Mouse (Mus musculus) liver, postnatal 0 days (tissue): ENCODE measurements around the gene Gm17268. TPM values are rescaled to one million over a fixed set of nuclear protein-coding genes. Genes with fewer than 3 reads are reported as not detected.

ENCODE experiments used
- ATAC-seq: fragments of 200-750 bp; cut with Nextera tagmentation; 2 replicates; pipeline ENCODE4 v1.8.0; 2017; ENCODE audit warnings: mild to moderate bottlenecking, moderate library complexity
- DNase-seq: peaks from one replicate; pipeline ENCODE4 v3.0.0-alpha.2; 2016
- H3K27ac ChIP-seq: fragments of 300-500 bp; sonication (generic); 2 replicates; pipeline ENCODE4 v1.5.1; 2014; ENCODE audit warnings: antibody characterized with exemption, moderate library complexity, mild to moderate bottlenecking, low read depth
- H3K27me3 ChIP-seq: fragments of 300-500 bp; sonication (generic); 2 replicates; pipeline ENCODE4 v1.6.1; 2014; ENCODE audit warnings: low read length, control low read depth, mixed read lengths; ENCODE audit not compliant: insufficient read depth
- H3K36me3 ChIP-seq: fragments of 300-500 bp; sonication (generic); replicated peaks from 2 replicates; pipeline ENCODE4 v1.6.1; 2014; ENCODE audit warnings: mild to moderate bottlenecking, control low read depth, low read length, moderate library complexity, mixed read lengths; ENCODE audit not compliant: insufficient read depth
- H3K4me1 ChIP-seq: fragments of 300-500 bp; sonication (generic); 2 replicates; pipeline ENCODE4 v1.6.1; 2014; ENCODE audit warnings: antibody characterized with exemption, mild to moderate bottlenecking, control low read depth; ENCODE audit not compliant: insufficient read depth
- H3K4me2 ChIP-seq: fragments of 300-500 bp; sonication (generic); 2 replicates; pipeline ENCODE4 v1.6.1; 2014; ENCODE audit warnings: low read depth, mild to moderate bottlenecking, low read length, moderate library complexity, mixed read lengths
- H3K4me3 ChIP-seq: fragments of 300-500 bp; sonication (generic); 2 replicates; pipeline ENCODE4 v1.5.1; 2014; ENCODE audit warnings: low read depth, low read length
- H3K9ac ChIP-seq: fragments of 300-500 bp; sonication (generic); replicated peaks from 2 replicates; pipeline ENCODE4 v1.6.1; 2014; ENCODE audit warnings: mild to moderate bottlenecking, moderate library complexity
- H3K9me3 ChIP-seq: fragments of 300-500 bp; sonication (generic); 2 replicates; pipeline ENCODE4 v1.6.1; 2016; ENCODE audit warnings: mild to moderate bottlenecking, control low read depth, low read length, mixed read lengths
- CTCF ChIP-seq: sonication (generic); IDR thresholded peaks from 2 replicates; pipeline ENCODE4 v1.5.1; 2016; ENCODE audit warnings: antibody characterized with exemption, low read depth
- EP300 ChIP-seq: IDR thresholded peaks from 2 replicates; pipeline ENCODE4 v1.6.1; 2016; ENCODE audit warnings: antibody characterized with exemption, low read depth, mild to moderate bottlenecking
- WGBS: fragments of 180-500 bp; shearing (Covaris S2); extraction: QIAGEN DNeasy Blood & Tissue Kit; methylation state at CpG from one replicate; pipeline ENCODE4 v1.1.7; 2014; ENCODE audit not compliant: insufficient replicate concordance; 5-methylcytosine and 5-hydroxymethylcytosine counted together
- polyA plus RNA-seq: library from polyadenylated mRNA; unstranded; fragments of >200 nt; fragmentation: Nextera tagmentation; extraction: Ambion mirVana; gene quantifications from 2 replicates; pipeline ENCODE4 v1.2.1, GENCODE M21; 2015

The Gm17268 gene
- polyA plus RNA-seq, 1 experiment from 2014 or later = not detected

DNA sequence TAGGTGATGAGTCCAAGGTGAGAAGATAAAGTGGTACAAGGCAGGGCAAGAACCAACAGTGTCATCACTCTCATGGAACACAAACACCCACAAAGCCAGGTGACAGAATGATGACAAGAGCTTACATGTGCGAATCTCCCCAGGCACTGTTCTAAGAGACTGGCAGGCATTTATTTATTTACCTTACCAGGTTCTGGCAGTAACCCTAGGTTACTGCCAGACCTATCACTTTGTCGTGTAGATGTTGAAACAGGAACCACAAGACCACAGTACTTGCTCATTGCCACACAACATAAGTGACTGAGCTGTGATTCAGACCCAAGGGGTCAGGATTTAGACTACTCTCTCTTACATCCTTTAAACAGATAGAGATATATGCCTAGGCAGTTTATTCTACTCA is 23.3 kb downstream of the Gm17268 start:
- Histone ChIP-seq H3K27ac (no peak overlapping the region), H3K9me3 (no peaks in the 10 kb centered on the region), H3K27me3 (no peaks in the 10 kb centered on the region), H3K4me2 (no peak overlapping the region), H3K9ac (no peak overlapping the region), H3K4me1 (peaks cover 7% of the 10 kb centered on the region), H3K36me3 (no peaks in the 10 kb centered on the region), H3K4me3 (no peak overlapping the region)
- no peak for DNase-seq
- ATAC-seq = 0 out of 2 replicates have a peak, but pooled peaks have one; percentile 48
- no peak for TF ChIP-seq CTCF
- no peak for TF ChIP-seq EP300
- 45% methylated on average over 2 of the region's 2 CpGs for WGBS

DNA sequence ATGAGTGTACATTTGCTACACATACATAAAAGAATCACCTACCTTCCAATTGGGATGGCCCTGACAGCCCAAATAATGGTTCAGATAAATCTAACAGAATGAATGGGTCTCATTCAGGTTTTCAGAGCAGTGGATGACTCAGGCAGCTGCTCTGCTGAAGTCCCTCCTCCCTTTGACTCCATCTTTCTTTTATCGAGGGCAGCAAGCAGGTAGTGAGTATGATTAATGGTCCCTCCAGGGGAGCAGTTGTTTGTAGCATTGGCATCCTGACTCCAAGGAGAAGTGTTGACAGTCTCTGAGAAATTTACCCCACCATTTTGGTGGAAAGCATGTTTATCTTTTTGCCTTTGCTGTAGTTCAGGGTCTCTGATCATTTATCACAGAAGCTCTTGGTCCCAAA is 24.6 kb downstream of the Gm17268 start:
- no peaks in the 10 kb centered on the region for H3K9me3 ChIP-seq
- ATAC-seq = no peak
- whole genome bisulfite sequencing = 50% methylated on average over 1 of the region's 1 CpGs
- TF ChIP-seq CTCF (no peak), EP300 (no peak)
- no peaks in the 10 kb centered on the region for H3K27me3 ChIP-seq
- no peaks in the 10 kb centered on the region; the same call in 1 of the 2 replicates for H3K4me1 ChIP-seq
- no peak overlapping the region for H3K4me2 ChIP-seq
- no peaks in the 10 kb centered on the region for H3K36me3 ChIP-seq
- H3K27ac ChIP-seq = no peak overlapping the region
- H3K4me3 ChIP-seq = no peak overlapping the region
- H3K9ac ChIP-seq = no peak overlapping the region
- no peak for DNase-seq

DNA sequence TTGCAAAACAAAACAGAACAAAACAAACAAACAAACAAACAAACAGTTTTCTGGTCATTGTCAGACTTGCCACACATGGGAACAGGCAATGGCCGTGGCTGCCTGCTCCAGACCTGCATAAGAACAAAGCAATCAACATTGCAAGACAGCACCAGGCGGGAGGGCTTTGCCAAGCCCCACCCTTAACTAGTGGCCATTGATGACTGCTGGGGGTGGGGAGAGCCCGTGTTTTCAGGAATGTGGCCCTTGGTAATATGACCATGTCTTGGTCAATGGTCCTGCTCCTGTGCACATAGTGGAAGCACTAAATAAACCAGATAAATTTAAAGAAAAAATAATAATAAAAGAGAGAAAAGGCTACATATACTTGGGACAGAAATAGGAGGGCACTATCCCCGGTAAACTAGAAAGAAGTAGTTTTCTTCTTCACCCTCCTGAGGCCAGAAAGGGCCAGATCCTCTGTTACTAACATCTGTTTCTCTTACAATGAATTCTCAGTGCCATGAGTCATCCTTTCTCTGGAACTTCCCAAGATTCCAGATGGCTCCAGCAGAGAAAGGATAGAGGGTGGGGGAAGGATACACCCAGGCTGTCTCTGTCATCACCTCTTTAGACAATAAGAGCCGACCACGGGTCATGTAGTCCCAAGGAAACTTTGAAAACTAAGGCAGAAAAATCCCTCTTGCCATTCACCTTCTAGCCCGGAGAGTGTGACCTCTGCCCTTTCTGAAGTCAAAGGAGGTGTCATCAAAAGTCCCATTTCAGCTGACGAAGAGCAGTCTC is 26.8 kb downstream of the Gm17268 start:
- peaks cover 7% of the 10 kb centered on the region; the same call in 1 of the 2 replicates for H3K4me1 ChIP-seq
- ATAC-seq = no peak
- 69% methylated on average over 8 of the region's 8 CpGs for WGBS
- no peak for TF ChIP-seq CTCF
- TF ChIP-seq EP300 = no peak
- no peaks in the 10 kb centered on the region for H3K36me3 ChIP-seq
- H3K27me3 ChIP-seq = no peaks in the 10 kb centered on the region
- no peak overlapping the region for H3K9ac ChIP-seq
- no peak overlapping the region for H3K4me2 ChIP-seq
- no peak for DNase-seq
- no peaks in the 10 kb centered on the region for H3K9me3 ChIP-seq
- no peak overlapping the region for H3K27ac ChIP-seq
- H3K4me3 ChIP-seq = no peak overlapping the region

DNA sequence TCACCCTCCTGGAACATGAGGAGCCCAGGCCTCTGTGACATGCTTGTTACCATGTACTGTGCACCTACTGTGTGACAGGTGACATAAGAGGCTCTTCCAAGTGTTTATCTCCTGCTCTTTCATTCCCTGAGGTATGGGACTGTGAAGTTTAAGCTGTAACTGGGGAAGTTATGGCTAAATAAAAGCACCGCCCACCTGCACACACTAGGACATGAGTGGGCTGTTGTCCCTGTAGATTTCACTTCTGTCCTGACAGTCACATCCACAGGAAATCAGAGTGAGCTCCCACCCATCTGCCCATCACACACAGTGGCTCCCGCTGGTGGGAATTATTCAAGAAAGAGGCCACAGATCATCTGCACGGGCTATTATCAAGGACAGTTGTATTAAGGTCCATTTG is 28.2 kb downstream of the Gm17268 start:
- Histone ChIP-seq H3K9me3 (no peaks in the 10 kb centered on the region), H3K36me3 (no peaks in the 10 kb centered on the region), H3K4me2 (no peak overlapping the region), H3K9ac (no peak overlapping the region), H3K27ac (no peak overlapping the region), H3K4me3 (no peak overlapping the region), H3K4me1 (peaks cover 8% of the 10 kb centered on the region; the same call in 1 of the 2 replicates), H3K27me3 (no peaks in the 10 kb centered on the region)
- 82% methylated on average over 3 of the region's 3 CpGs for WGBS
- DNase-seq (no peak), ATAC-seq (no peak)
- no peak for TF ChIP-seq CTCF
- TF ChIP-seq EP300 = no peak

DNA sequence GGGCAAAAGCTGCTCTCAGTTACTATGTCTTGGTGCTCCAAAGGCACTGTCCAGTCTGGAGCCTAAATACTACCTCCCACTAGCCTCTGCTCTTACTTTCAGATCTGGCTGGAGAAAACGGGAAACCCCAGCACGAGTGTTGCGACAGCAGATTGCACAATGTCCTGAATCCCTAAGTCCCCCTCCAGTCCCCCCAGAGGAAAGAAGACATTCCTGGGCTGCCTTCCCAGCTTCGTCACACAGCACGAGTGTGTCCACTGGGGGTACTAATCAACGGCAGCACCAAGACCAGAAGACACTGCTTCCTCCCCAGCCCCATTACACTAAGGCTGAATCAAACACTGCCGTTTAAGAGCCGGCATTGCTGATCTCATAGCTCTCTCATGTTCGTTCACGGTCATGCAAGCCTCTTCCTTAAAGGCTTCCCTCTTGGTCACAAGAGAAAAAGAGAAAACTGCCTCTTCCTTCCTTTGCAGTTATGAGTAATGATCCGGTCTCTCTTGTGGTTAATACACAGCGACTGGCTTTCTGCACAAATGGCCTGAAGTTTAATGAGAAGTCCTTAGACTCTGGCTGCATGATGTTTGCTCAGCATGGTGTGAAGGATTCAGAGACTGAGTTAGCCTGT is 31.5 kb downstream of the Gm17268 start:
- peak overlapping the region; percentile 66; the same call in 1 of the 2 replicates for H3K27ac ChIP-seq
- no peaks in the 10 kb centered on the region for H3K9me3 ChIP-seq
- no peaks in the 10 kb centered on the region for H3K36me3 ChIP-seq
- no peak overlapping the region for H3K9ac ChIP-seq
- TF ChIP-seq CTCF (no peak), EP300 (peak; percentile 14; the same call in 1 of the 2 replicates)
- peak overlapping the region; percentile 27; the same call in 1 of the 2 replicates for H3K4me2 ChIP-seq
- H3K4me3 ChIP-seq = no peak overlapping the region
- DNase-seq = peak; percentile 46
- H3K4me1 ChIP-seq = peaks cover 8% of the 10 kb centered on the region; the same call in 1 of the 2 replicates
- H3K27me3 ChIP-seq = no peaks in the 10 kb centered on the region
- peak; percentile 53; the same call in 1 of the 2 replicates for ATAC-seq
- 12% methylated on average over 12 of the region's 12 CpGs for WGBS

DNA sequence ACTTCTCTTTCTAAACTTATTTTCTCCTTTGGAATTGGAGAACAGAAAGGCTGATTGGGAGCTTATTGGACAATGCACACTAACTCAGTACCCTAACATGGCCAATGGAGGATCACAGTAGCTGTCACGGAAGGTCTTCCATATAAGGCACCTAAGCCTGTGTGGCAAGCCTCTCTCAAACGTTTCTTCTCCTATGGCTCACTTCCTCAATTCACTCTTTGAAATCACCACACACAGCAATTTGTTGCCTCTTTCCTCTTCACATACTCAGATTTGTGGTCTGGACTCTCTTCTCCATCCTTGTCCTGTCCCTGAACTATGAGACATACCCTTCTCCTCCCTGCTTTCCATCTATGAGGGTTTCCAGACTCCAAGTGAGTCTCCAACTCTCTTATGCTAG is 33.6 kb downstream of the Gm17268 start:
- WGBS = 35% methylated on average over 2 of the region's 2 CpGs
- DNase-seq (no peak), ATAC-seq (peak; percentile 51; the same call in 1 of the 2 replicates)
- Histone ChIP-seq H3K4me1 (peaks cover 8% of the 10 kb centered on the region; the same call in 1 of the 2 replicates), H3K9me3 (no peaks in the 10 kb centered on the region), H3K27me3 (no peaks in the 10 kb centered on the region), H3K4me3 (no peak overlapping the region), H3K4me2 (no peak overlapping the region), H3K27ac (no peak overlapping the region), H3K9ac (no peak overlapping the region), H3K36me3 (no peaks in the 10 kb centered on the region)
- TF ChIP-seq EP300 (no peak), CTCF (no peak)
